Mouse (Mus musculus): ENCODE results near the gene Dnajb3. TPM values are rescaled to one million over a fixed set of nuclear protein-coding genes. Genes with fewer than 3 reads are reported as not detected.
"Not testable (repeated sequence)": the region's sequence is repeated elsewhere in the genome, so short reads cannot be mapped to it uniquely, and the experiment has no call there.

The Dnajb3 gene
- polyA plus RNA-seq, 1 experiment from 2014 or later, result 10.8 TPM

DNA sequence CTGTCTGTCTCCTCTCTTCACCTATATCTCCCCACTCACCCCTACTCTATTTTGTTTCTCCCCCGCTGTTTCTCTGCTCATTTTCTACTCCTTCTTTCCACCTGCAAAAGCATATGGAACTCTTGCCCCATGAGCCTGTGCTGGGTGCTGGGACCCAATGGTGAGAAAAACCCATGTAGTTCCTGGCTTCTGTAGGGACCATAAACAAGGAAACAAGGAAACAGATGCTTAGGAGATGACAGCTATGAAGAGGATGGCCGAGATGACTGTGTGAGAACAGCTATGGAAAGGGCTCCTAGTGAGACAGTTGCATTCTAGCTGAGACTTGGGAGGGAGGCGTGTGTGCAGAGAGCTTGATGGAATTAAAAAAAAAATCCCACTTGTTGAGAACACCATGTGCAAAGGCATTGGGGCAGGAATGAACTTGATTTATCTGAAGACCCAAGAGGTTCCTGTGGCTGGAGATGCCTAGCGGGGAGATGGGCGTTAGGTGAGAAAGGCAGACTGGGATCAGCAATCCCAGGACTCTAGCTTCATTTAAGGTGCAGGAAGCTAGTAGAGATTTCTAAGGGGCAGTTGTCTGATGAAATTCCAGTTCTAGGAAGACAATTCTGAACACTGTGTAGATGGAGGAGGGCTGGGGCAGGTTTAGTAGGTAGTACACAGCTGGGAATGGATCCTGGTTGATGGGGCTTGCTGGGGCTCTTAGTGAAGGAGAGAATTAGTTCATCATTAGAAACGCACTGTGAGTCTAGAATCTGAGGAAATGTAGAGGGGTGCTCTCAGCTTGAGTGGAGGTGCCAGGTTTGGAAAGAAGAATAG is 25.6 kb upstream of the Dnajb3 start:
- Histone ChIP-seq H3K4me2 (replicated peaks) (no peak overlapping the region), H3K9ac (no peak overlapping the region), H3K9me3 (replicated peaks) (peaks cover 83% of the 10 kb centered on the region), H3K36me3 (no peaks in the 10 kb centered on the region), H3K4me1 (no peaks in the 10 kb centered on the region), H3K4me3 (replicated peaks) (no peak overlapping the region), H3K27ac (replicated peaks) (no peak overlapping the region), H3K27me3 (no peaks in the 10 kb centered on the region)
- no peak for ATAC-seq (ENCODE audit: insufficient number of reproducible peaks, low FRiP score, low TSS enrichment, low read depth)
- WGBS, result 75% methylated on average over 6 of the region's 6 CpGs

GRCm38 (mm10) chr1:88230421-88230820 is 24.8 kb upstream of the Dnajb3 start:
- Histone ChIP-seq H3K9me3 (replicated peaks) (peaks cover 82% of the 10 kb centered on the region), H3K27me3 (no peaks in the 10 kb centered on the region), H3K9ac (no peak overlapping the region), H3K36me3 (no peaks in the 10 kb centered on the region), H3K4me1 (no peaks in the 10 kb centered on the region), H3K27ac (replicated peaks) (no peak overlapping the region), H3K4me3 (replicated peaks) (no peak overlapping the region), H3K4me2 (replicated peaks) (no peak overlapping the region)
- ATAC-seq (ENCODE audit: insufficient number of reproducible peaks, low FRiP score, low TSS enrichment, low read depth), result no peak
- WGBS, result 69% methylated on average over 7 of the region's 7 CpGs

GRCm38 (mm10) chr1:88229986-88230385 is 24.4 kb upstream of the Dnajb3 start:
- Histone ChIP-seq H3K4me3 (replicated peaks) (no peak overlapping the region), H3K9me3 (replicated peaks) (peaks cover 79% of the 10 kb centered on the region), H3K27ac (replicated peaks) (no peak overlapping the region), H3K36me3 (no peaks in the 10 kb centered on the region), H3K4me2 (replicated peaks) (no peak overlapping the region), H3K4me1 (no peaks in the 10 kb centered on the region), H3K9ac (no peak overlapping the region), H3K27me3 (no peaks in the 10 kb centered on the region)
- 84% methylated on average over 5 of the region's 5 CpGs for WGBS
- no peak for ATAC-seq (ENCODE audit: insufficient number of reproducible peaks, low FRiP score, low TSS enrichment, low read depth)

DNA sequence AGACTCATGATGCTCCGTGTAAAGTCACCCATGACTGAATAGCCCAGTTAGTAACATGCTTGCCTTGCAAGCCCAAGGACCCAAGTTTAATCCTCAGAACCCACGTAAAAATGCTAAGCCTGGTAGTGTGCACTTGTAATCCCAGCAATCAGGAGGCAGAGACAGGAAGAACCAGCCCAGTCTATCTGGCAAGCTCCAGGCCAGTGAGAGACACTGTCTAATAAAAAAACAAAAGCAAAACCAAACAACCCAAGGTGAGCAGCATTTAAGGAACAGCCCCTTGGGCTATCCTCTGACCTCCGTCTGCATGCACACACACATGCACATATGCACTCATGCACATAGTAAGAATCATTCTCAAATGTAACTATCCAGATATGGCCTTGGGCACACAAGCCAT is 24.0 kb upstream of the Dnajb3 start:
- Histone ChIP-seq H3K27me3 (no peaks in the 10 kb centered on the region), H3K27ac (replicated peaks) (no peak overlapping the region), H3K9me3 (replicated peaks) (peaks cover 78% of the 10 kb centered on the region), H3K4me2 (replicated peaks) (no peak overlapping the region), H3K4me1 (no peaks in the 10 kb centered on the region), H3K9ac (no peak overlapping the region), H3K36me3 (no peaks in the 10 kb centered on the region), H3K4me3 (replicated peaks) (no peak overlapping the region)
- WGBS, result 79% methylated on average over 3 of the region's 3 CpGs
- ATAC-seq (ENCODE audit: insufficient number of reproducible peaks, low FRiP score, low TSS enrichment, low read depth), result no peak

DNA sequence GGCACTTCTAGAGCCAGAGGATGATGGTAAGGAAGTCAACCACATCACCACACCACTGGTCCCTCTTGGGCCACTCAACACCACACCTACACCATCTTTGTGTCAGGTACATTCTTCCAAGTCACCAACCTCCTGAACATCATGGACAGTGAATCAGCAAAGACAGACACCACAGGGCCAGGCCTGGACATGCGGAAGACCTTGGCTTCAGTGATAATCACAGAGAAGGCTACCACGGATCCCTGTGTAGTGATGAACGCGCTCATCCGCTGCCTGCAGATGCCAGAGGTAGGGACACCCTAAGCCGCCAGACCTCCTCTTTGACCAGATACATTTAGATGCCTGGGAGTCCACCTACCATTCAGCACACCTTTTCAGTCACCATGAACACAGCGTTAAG is 22.5 kb upstream of the Dnajb3 start:
- no peaks in the 10 kb centered on the region for H3K36me3 ChIP-seq
- no peak for ATAC-seq (ENCODE audit: insufficient number of reproducible peaks, low FRiP score, low TSS enrichment, low read depth)
- 68% methylated on average over 7 of the region's 7 CpGs for WGBS
- no peak overlapping the region for H3K4me2 ChIP-seq (replicated peaks)
- no peak overlapping the region for H3K9ac ChIP-seq
- no peaks in the 10 kb centered on the region for H3K4me1 ChIP-seq
- no peaks in the 10 kb centered on the region for H3K27me3 ChIP-seq
- no peak overlapping the region for H3K4me3 ChIP-seq (replicated peaks)
- peaks cover 71% of the 10 kb centered on the region for H3K9me3 ChIP-seq (replicated peaks)
- no peak overlapping the region for H3K27ac ChIP-seq (replicated peaks)

GRCm38 (mm10) chr1:88227482-88227881 is 21.9 kb upstream of the Dnajb3 start:
- H3K4me1 ChIP-seq, result no peaks in the 10 kb centered on the region
- 58% methylated on average over 2 of the region's 2 CpGs for WGBS
- no peak overlapping the region for H3K27ac ChIP-seq (replicated peaks)
- no peak overlapping the region for H3K4me2 ChIP-seq (replicated peaks)
- peaks cover 65% of the 10 kb centered on the region for H3K9me3 ChIP-seq (replicated peaks)
- H3K4me3 ChIP-seq (replicated peaks), result no peak overlapping the region
- H3K36me3 ChIP-seq, result no peaks in the 10 kb centered on the region
- no peak for ATAC-seq (ENCODE audit: insufficient number of reproducible peaks, low FRiP score, low TSS enrichment, low read depth)
- H3K27me3 ChIP-seq, result no peaks in the 10 kb centered on the region
- no peak overlapping the region for H3K9ac ChIP-seq

- no peak within 1 kb of the TSS for H3K9ac ChIP-seq
- H3K4me1 ChIP-seq, result no peaks in the 10 kb centered on the region
- H3K27me3 ChIP-seq, result no peaks in the 10 kb centered on the region
- H3K9me3 ChIP-seq (replicated peaks), result peaks cover 58% of the 10 kb centered on the region
- no peaks in the 10 kb centered on the region for H3K36me3 ChIP-seq
- H3K27ac ChIP-seq (replicated peaks), result no peak within 1 kb of the TSS
- no peak for ATAC-seq (ENCODE audit: insufficient number of reproducible peaks, low FRiP score, low TSS enrichment, low read depth)
- no peak within 1 kb of the TSS for H3K4me3 ChIP-seq (replicated peaks)
- WGBS, result 53% methylated on average over 5 of the region's 5 CpGs
- no peak within 1 kb of the TSS for H3K4me2 ChIP-seq (replicated peaks)
These were observed 21.2 kb upstream of the Dnajb3 start, which contains the start of gene Mroh2a for GRCm38 (mm10) chr1:88226670-88227379. Gene Mroh2a, plus strand, starts transcription at chr1:88226986.

DNA sequence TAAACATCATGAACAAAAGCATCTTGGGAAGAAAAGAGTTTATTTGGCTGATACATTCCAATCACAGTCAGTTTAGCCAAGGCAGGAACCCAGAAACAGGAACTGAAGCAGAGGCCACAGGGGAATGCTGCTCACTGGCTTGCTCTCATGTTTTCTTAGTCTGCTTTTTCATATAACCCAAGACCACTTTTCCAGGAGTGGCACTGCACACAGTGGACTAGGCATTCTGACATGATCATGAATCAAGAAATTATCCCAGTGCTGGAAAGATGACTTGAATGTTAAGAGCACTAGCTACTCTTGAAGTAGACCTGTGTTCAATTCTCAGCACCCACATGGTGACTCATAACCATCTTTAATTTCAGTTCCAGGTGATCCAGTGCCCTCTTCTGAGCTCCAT is 20.2 kb upstream of the Dnajb3 start:
- H3K9ac ChIP-seq, result no peak overlapping the region
- H3K9me3 ChIP-seq (replicated peaks), result peaks cover 48% of the 10 kb centered on the region
- H3K27ac ChIP-seq (replicated peaks), result no peak overlapping the region
- H3K27me3 ChIP-seq, result no peaks in the 10 kb centered on the region
- H3K4me1 ChIP-seq, result no peaks in the 10 kb centered on the region
- no peak overlapping the region for H3K4me2 ChIP-seq (replicated peaks)
- no peak for ATAC-seq (ENCODE audit: insufficient number of reproducible peaks, low FRiP score, low TSS enrichment, low read depth)
- no peaks in the 10 kb centered on the region for H3K36me3 ChIP-seq
- H3K4me3 ChIP-seq (replicated peaks), result no peak overlapping the region

DNA sequence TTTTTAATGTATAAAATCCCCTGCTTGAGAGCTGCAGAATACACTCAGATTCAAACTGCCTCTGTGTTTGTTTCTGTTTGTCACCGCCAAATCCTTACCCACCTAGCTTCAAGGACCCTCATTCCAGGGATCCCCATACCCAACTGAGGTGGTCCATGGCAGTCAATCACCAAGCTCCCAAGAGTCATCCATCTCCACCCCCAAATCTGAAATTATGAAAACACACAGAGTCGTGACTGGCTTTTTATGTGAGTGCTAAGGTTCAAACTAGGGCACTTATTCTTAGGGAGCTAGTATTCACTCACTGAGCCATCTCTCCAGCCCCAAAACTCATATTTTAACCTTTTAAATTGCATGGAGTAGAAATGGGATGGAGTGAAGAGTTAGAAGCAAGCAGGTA is 19.7 kb upstream of the Dnajb3 start:
- not testable (repeated sequence) for H3K4me3 ChIP-seq (replicated peaks); H3K9ac ChIP-seq; H3K27ac ChIP-seq (replicated peaks); H3K27me3 ChIP-seq; ATAC-seq (ENCODE audit: insufficient number of reproducible peaks, low FRiP score, low TSS enrichment, low read depth); H3K4me2 ChIP-seq (replicated peaks); H3K4me1 ChIP-seq; H3K36me3 ChIP-seq
- H3K9me3 ChIP-seq (replicated peaks), result peaks cover 44% of the 10 kb centered on the region
- WGBS, result 31% methylated on average over 2 of the region's 2 CpGs

- Histone ChIP-seq H3K4me2 (replicated peaks) (no peak overlapping the region), H3K4me3 (replicated peaks) (no peak overlapping the region), H3K9ac (no peak overlapping the region), H3K27ac (replicated peaks) (no peak overlapping the region), H3K4me1 (no peaks in the 10 kb centered on the region), H3K36me3 (no peaks in the 10 kb centered on the region), H3K27me3 (no peaks in the 10 kb centered on the region), H3K9me3 (replicated peaks) (peaks cover 34% of the 10 kb centered on the region)
- no peak for ATAC-seq (ENCODE audit: insufficient number of reproducible peaks, low FRiP score, low TSS enrichment, low read depth)
- WGBS, result 66% methylated on average over 2 of the region's 2 CpGs
These were observed 18.6 kb upstream of the Dnajb3 start for GRCm38 (mm10) chr1:88224029-88224776.

DNA sequence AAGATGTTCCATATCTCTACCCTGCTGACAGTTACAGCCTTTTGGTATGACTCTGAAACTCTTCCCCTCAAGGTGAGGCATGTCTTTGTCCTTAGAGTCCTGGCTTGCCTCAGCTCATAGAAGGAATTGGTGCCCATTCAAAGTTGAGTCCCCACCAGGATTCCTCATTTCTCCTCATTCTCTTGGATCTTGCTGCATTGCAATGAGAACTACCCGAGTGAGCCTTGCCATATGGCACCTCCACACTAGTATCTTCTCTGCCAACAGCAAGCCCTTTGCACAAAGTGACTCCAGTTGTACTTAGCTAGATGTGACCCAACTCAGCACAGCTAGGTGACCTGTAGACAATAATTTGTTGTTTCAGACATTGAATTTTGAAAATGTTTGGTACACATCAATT is 18.0 kb upstream of the Dnajb3 start:
- no peak for ATAC-seq (ENCODE audit: insufficient number of reproducible peaks, low FRiP score, low TSS enrichment, low read depth)
- no peak overlapping the region for H3K9ac ChIP-seq
- no peak overlapping the region for H3K4me3 ChIP-seq (replicated peaks)
- 48% methylated on average over 1 of the region's 1 CpGs for WGBS
- no peak overlapping the region for H3K4me2 ChIP-seq (replicated peaks)
- H3K27ac ChIP-seq (replicated peaks), result no peak overlapping the region
- H3K9me3 ChIP-seq (replicated peaks), result peaks cover 30% of the 10 kb centered on the region
- H3K36me3 ChIP-seq, result no peaks in the 10 kb centered on the region
- H3K4me1 ChIP-seq, result no peaks in the 10 kb centered on the region
- no peaks in the 10 kb centered on the region for H3K27me3 ChIP-seq
